7 mouse cellular contexts compared by ENCODE assay signal in genomic region chr9:21244428-21245112, GRCm38 (mm10). TPM values are rescaled to one million over a fixed set of nuclear protein-coding genes. Genes with fewer than 3 reads are reported as not detected.
DNase-seq lines count a peak whose midpoint lies in the region; ATAC-seq lines count a peak whose summit lies in the region.

No protein-coding gene starts in this region.

- under 1% methylated on average over 72 of the region's 72 CpGs for WGBS in lung, embryonic 16.5 days
- under 1% methylated on average over 68 of the region's 72 CpGs for WGBS in forebrain, embryonic 14.5 days

- H3K4me1 ChIP-seq in lung, embryonic 16.5 days (replicated peaks; ENCODE audit: control insufficient read depth, insufficient read depth, low read length) = peaks cover 19% of the 10 kb centered on the region
- H3K4me1 ChIP-seq in forebrain, embryonic 14.5 days (ENCODE audit: control insufficient read depth, insufficient read depth, low read length) = peaks cover 1% of the 10 kb centered on the region; the same call in 1 of the 2 replicates

- H3K9ac ChIP-seq in lung, embryonic 16.5 days (ENCODE audit: low read length) = peak overlapping the region; percentile 50
- peak overlapping the region; percentile 54 for H3K9ac ChIP-seq in forebrain, embryonic 14.5 days (ENCODE audit: low read length)

- DNase-seq in lung, postnatal 25 days (ENCODE audit: low spot score) = no peak
- DNase-seq in cerebellum, adult 8-10 months = peak; percentile 73
- peak; percentile 44 for DNase-seq in forebrain, embryonic 14.5 days (ENCODE audit: low spot score)
- peak; percentile 49 to 51 for DNase-seq in layer of hippocampus, postnatal 36 days
- peak; percentile 69 for DNase-seq in neural tube, embryonic 10.5 days (ENCODE audit: extremely low spot score, low spot score)
- no peak for DNase-seq in c-Kit-positive CD71-positive TER-119-positive erythroid progenitor cells, embryonic 14.5 days (ENCODE audit: low spot score)

- H3K4me3 ChIP-seq in lung, embryonic 16.5 days (ENCODE audit: low read length) = peak overlapping the region; percentile 47
- peak overlapping the region; percentile 38 for H3K4me3 ChIP-seq in forebrain, embryonic 14.5 days (ENCODE audit: low read depth, low read length)

- H3K27ac ChIP-seq in lung, embryonic 16.5 days (ENCODE audit: low read length) = no peak overlapping the region
- no peak overlapping the region for H3K27ac ChIP-seq in forebrain, embryonic 14.5 days (ENCODE audit: low read depth, low read length)

- peaks cover 4% of the 10 kb centered on the region; the same call in 1 of the 2 replicates for H3K9me3 ChIP-seq in lung, embryonic 16.5 days (ENCODE audit: control insufficient read depth, low read length)
- no peaks in the 10 kb centered on the region for H3K9me3 ChIP-seq in forebrain, embryonic 14.5 days (replicated peaks; ENCODE audit: control insufficient read depth, low read length)

- H3K36me3 ChIP-seq in lung, embryonic 16.5 days (ENCODE audit: control insufficient read depth, insufficient read depth, low read length) = no peaks in the 10 kb centered on the region
- no peaks in the 10 kb centered on the region for H3K36me3 ChIP-seq in forebrain, embryonic 14.5 days (ENCODE audit: control insufficient read depth, insufficient read depth, low read length)

- H3K4me2 ChIP-seq in lung, embryonic 16.5 days (ENCODE audit: low read depth, low read length) = peak overlapping the region; percentile 74
- peak overlapping the region; percentile 66 for H3K4me2 ChIP-seq in forebrain, embryonic 14.5 days (ENCODE audit: low read length)

- peak; percentile 47 for ATAC-seq in lung, embryonic 16.5 days (ENCODE audit: low read depth)
- peak; percentile 49 for ATAC-seq in forebrain, embryonic 14.5 days

- H3K27me3 ChIP-seq in lung, embryonic 16.5 days (ENCODE audit: control insufficient read depth, insufficient read depth, low read depth, low read length) = peaks cover 70% of the 10 kb centered on the region
- peaks cover 64% of the 10 kb centered on the region for H3K27me3 ChIP-seq in forebrain, embryonic 14.5 days (replicated peaks; ENCODE audit: control insufficient read depth, insufficient read depth, low read length)

RNA-seq across cellular contexts. Expression of gene S1pr5, which starts 3.7 kb away (rescaled TPM):
- polyA plus RNA-seq in lung, embryonic 16.5 days (2015; fragmentation: Nextera tagmentation; extraction: Ambion mirVana) = 0.11 and 0.21 TPM in 2 replicates
- polyA plus RNA-seq in forebrain, embryonic 14.5 days (2014; fragmentation: Nextera tagmentation; extraction: Ambion mirVana) = 0.94 and 1.4 TPM in 2 replicates
- total RNA-seq in layer of hippocampus, postnatal 36 days (2021) = 10 to 100 TPM; 11.1 to 11.2 TPM

RNA-seq across cellular contexts. Expression of gene Keap1, which starts 5.4 kb away (rescaled TPM):
- polyA plus RNA-seq in lung, embryonic 16.5 days (2015; fragmentation: Nextera tagmentation; extraction: Ambion mirVana) = 60.4 and 61.3 TPM in 2 replicates
- polyA plus RNA-seq in forebrain, embryonic 14.5 days (2014; fragmentation: Nextera tagmentation; extraction: Ambion mirVana) = 34.7 and 39.1 TPM in 2 replicates
- total RNA-seq in layer of hippocampus, postnatal 36 days (2021) = 10 to 100 TPM; 57.2 to 58.1 TPM

RNA-seq across cellular contexts. Expression of gene Atg4d, which starts 20.5 kb away (rescaled TPM):
- polyA plus RNA-seq in lung, embryonic 16.5 days (2015; fragmentation: Nextera tagmentation; extraction: Ambion mirVana) = 39.9 and 42.3 TPM in 2 replicates
- 45.7 and 53.1 TPM in 2 replicates for polyA plus RNA-seq in forebrain, embryonic 14.5 days (2014; fragmentation: Nextera tagmentation; extraction: Ambion mirVana)
- 10 to 100 TPM; 38.8 to 40.9 TPM for total RNA-seq in layer of hippocampus, postnatal 36 days (2021)

RNA-seq across cellular contexts. Expression of gene Kri1, which starts 43.2 kb away (rescaled TPM):
- polyA plus RNA-seq in lung, embryonic 16.5 days (2015; fragmentation: Nextera tagmentation; extraction: Ambion mirVana) = 15.8 and 16.7 TPM in 2 replicates
- 9.8 and 14.6 TPM in 2 replicates for polyA plus RNA-seq in forebrain, embryonic 14.5 days (2014; fragmentation: Nextera tagmentation; extraction: Ambion mirVana)
- 10 to 100 TPM; 48.1 to 50.2 TPM for total RNA-seq in layer of hippocampus, postnatal 36 days (2021)

RNA-seq across cellular contexts. Expression of gene Cdkn2d, which starts 46.6 kb away (rescaled TPM):
- polyA plus RNA-seq in lung, embryonic 16.5 days (2015; fragmentation: Nextera tagmentation; extraction: Ambion mirVana) = 57.7 TPM in 2 replicates
- polyA plus RNA-seq in forebrain, embryonic 14.5 days (2014; fragmentation: Nextera tagmentation; extraction: Ambion mirVana) = 101 and 107 TPM in 2 replicates
- total RNA-seq in layer of hippocampus, postnatal 36 days (2021) = 10 to 100 TPM; 53.0 to 62.9 TPM

Comparison
In these comparisons a context has a peak if more than half of its experiments do, and no peak if none do; other contexts are left out.
1. DNase-seq: peak in cerebellum, adult 8-10 months (single experiment), forebrain, embryonic 14.5 days (single experiment), layer of hippocampus, postnatal 36 days (2 of 2) and neural tube, embryonic 10.5 days (single experiment); none in lung, postnatal 25 days (single experiment) and c-Kit-positive CD71-positive TER-119-positive erythroid progenitor cells, embryonic 14.5 days (single experiment).